Mouse (Mus musculus) embryonic fibroblast, embryonic 13.5 days (primary cell): ENCODE results near the gene Nbea.

Source experiments
- CTCF ChIP-seq: IDR thresholded peaks from 2 replicates; pipeline ENCODE4 v1.5.1; 2011; ENCODE audit warnings: mild to moderate bottlenecking, control low read depth, low read length, moderate library complexity, borderline replicate concordance; ENCODE audit not compliant: insufficient read depth
- POLR2A ChIP-seq: IDR thresholded peaks from 2 replicates; pipeline ENCODE4 v1.6.1; 2011; ENCODE audit warnings: low read depth, mild to moderate bottlenecking, control low read depth, low read length, moderate library complexity

DNA sequence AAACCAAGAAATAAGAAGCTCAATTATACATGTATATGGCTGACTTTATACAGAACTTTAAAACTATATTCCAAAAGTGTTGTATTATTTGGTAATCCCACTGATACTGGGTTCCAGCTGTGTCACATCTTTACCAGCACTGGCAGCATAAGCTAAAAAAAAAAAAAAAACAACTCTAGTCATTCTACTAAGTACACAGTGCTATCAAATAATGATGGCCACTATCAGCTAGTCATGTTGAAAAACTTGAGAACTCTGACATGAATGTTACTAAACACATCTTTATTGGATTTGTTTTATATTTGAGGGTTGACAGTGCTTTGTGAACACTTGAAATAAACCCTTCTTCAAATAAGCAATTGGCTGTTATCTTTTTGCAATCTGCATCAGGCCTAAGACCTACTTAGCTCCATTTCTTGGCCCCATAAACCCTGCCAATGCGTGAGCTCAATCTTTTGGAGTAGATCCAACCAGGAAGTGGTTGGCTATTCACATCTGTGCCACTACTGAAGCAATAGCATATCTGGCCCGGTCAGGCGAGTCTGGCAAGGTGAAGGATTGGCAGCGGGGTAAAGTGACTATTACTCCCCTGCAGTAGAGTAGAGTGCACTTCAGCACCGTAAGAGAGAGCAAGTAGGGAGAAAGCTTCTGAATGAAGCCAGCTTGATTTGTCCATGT is 137.7 kb downstream of the Nbea start:
- no peak for TF ChIP-seq CTCF
- no peak for TF ChIP-seq POLR2A
